Mouse (Mus musculus): ENCODE measurements around the gene Ppfia3. TPM values are rescaled to one million over a fixed set of nuclear protein-coding genes. Genes with fewer than 3 reads are reported as not detected.
"Not testable (repeated sequence)": the region's sequence is repeated elsewhere in the genome, so short reads cannot be mapped to it uniquely, and the experiment has no call there.

Ppfia3 gene
- polyA plus RNA-seq, 1 experiment from 2014 or later = 7.7 TPM

DNA sequence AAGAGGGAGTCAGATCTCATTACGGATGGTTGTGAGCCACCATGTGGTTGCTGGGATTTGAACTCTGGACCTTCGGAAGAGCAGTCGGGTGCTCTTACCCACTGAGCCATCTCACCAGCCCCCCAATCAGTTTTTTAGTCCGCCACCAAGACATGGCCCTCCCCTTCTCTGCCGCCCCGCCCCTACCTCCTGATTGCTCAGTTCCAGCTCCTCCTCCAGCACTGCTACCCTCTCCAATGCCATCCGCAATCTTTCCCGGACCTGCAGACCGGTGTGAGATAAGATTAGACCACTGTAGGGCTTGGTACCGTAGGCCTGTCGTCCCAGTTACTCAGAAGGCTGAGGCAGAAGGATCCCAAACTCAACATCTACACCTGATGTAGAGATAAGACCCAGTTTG, 7.7 kb downstream of the Ppfia3 start:
- not testable (repeated sequence) for ATAC-seq (ENCODE audit: low FRiP score); H3K27ac ChIP-seq (ENCODE audit: low read depth, low read length); H3K36me3 ChIP-seq (ENCODE audit: control insufficient read depth, insufficient read depth, low read length); H3K4me1 ChIP-seq (ENCODE audit: control insufficient read depth, insufficient read depth, low read length); H3K4me3 ChIP-seq (ENCODE audit: low read depth, low read length); DNase-seq (ENCODE audit: low spot score, missing footprints); H3K4me2 ChIP-seq; H3K9me3 ChIP-seq (ENCODE audit: control insufficient read depth, low read length); H3K9ac ChIP-seq (ENCODE audit: low read length)
- H3K27me3 ChIP-seq (ENCODE audit: control insufficient read depth, insufficient read depth, low read length) = peaks cover 17% of the 10 kb centered on the region
- WGBS = 54% methylated on average over 9 of the region's 11 CpGs

DNA sequence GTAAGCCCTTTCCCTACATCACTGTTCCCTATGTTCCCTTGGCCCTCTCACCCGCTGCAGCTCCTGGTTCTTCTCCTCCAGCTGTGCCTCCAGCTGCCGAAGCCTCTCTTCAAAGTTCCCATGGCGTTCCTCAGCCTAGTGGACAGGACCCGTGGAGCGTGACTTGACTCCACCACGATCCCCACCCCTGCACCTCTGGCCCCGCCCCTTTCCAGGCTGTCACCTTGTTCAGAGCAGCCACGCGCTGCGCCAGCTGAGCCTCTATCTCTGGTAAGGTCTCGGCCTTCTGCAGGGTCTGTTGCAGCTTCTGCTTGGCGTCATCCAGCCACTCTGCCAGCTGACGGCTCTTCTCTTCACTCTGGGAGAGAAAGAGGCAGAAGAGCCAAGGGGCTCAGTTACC, 10.7 kb downstream of the Ppfia3 start:
- DNase-seq (ENCODE audit: low spot score, missing footprints) (no peak), ATAC-seq (ENCODE audit: low FRiP score) (no peak)
- H3K4me1 ChIP-seq (ENCODE audit: control insufficient read depth, insufficient read depth, low read length) = no peaks in the 10 kb centered on the region
- H3K27ac ChIP-seq (ENCODE audit: low read depth, low read length) = no peak overlapping the region
- 58% methylated on average over 13 of the region's 13 CpGs for WGBS
- H3K9ac ChIP-seq (ENCODE audit: low read length) = no peak overlapping the region
- no peak overlapping the region for H3K4me3 ChIP-seq (ENCODE audit: low read depth, low read length)
- H3K36me3 ChIP-seq (ENCODE audit: control insufficient read depth, insufficient read depth, low read length) = no peaks in the 10 kb centered on the region
- H3K27me3 ChIP-seq (ENCODE audit: control insufficient read depth, insufficient read depth, low read length) = peaks cover 3% of the 10 kb centered on the region; the same call in 1 of the 2 replicates
- no peaks in the 10 kb centered on the region for H3K9me3 ChIP-seq (ENCODE audit: control insufficient read depth, low read length)
- H3K4me2 ChIP-seq = no peak overlapping the region

DNA sequence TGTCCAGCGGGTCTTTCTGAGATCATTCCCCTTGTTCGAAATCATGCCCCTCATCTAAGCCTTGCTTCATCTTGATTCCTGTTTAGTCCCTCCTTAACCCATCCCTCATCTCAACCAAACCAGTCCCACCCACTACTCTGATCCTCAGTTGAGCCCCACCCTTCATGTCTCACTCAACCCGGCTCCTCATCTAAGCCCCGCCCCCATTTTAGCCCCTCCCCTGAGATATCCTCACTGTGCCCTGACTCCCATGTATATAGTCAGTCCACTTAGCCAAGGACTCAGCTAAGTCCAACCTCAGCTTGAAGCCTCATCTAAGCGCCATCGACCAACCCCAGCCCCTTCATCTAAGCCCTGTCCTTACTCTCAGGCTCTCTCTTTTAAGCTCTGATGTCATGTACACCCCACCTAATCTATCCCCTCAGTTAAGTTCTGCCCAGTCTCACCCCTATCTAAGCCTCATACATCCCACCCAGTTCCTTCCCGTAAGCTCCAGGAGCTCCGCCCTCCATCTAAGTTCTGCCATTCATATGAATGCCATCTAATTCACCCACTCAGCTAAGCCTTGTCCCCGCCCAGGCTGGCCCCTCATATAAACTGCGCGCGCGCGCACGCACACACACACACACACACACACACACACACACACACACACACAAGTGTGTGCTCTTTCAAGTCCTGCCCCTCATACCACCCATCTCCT, 11.3 kb downstream of the Ppfia3 start:
- DNase-seq (ENCODE audit: low spot score, missing footprints) (no peak), ATAC-seq (ENCODE audit: low FRiP score) (no peak)
- Histone ChIP-seq H3K4me1 (ENCODE audit: control insufficient read depth, insufficient read depth, low read length) (no peaks in the 10 kb centered on the region), H3K9ac (ENCODE audit: low read length) (no peak overlapping the region), H3K4me2 (no peak overlapping the region), H3K27ac (ENCODE audit: low read depth, low read length) (no peak overlapping the region), H3K4me3 (ENCODE audit: low read depth, low read length) (no peak overlapping the region), H3K36me3 (ENCODE audit: control insufficient read depth, insufficient read depth, low read length) (no peaks in the 10 kb centered on the region), H3K9me3 (ENCODE audit: control insufficient read depth, low read length) (no peaks in the 10 kb centered on the region), H3K27me3 (ENCODE audit: control insufficient read depth, insufficient read depth, low read length) (peaks cover 3% of the 10 kb centered on the region; the same call in 1 of the 2 replicates)
- 79% methylated on average over 15 of the region's 15 CpGs for WGBS

DNA sequence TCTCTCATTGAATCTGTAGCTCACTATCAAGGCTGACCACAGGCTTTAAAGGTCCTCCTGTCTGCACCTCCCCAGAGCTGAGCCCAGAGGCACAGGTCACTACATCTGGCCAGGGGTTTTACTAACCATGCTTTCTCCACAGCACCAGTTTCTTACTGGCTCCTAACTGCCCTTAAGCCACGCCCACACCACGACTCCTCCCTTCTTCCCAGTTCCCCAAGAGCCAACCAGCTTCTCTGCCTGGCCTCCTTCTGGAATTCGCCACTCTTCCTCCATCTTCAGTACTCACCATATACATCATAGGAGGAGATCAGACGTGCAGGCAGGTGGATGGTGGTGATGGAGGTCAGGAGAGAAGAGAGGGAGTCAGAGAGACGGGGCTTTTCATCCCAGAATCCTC, 13.8 kb downstream of the Ppfia3 start:
- no peak overlapping the region for H3K9ac ChIP-seq (ENCODE audit: low read length)
- H3K27ac ChIP-seq (ENCODE audit: low read depth, low read length) = no peak overlapping the region
- WGBS = 18% methylated on average over 5 of the region's 5 CpGs
- no peaks in the 10 kb centered on the region for H3K36me3 ChIP-seq (ENCODE audit: control insufficient read depth, insufficient read depth, low read length)
- no peaks in the 10 kb centered on the region for H3K27me3 ChIP-seq (ENCODE audit: control insufficient read depth, insufficient read depth, low read length)
- no peak overlapping the region for H3K4me3 ChIP-seq (ENCODE audit: low read depth, low read length)
- no peak overlapping the region for H3K4me2 ChIP-seq
- no peak for DNase-seq (ENCODE audit: low spot score, missing footprints)
- no peaks in the 10 kb centered on the region for H3K4me1 ChIP-seq (ENCODE audit: control insufficient read depth, insufficient read depth, low read length)
- no peak for ATAC-seq (ENCODE audit: low FRiP score)
- H3K9me3 ChIP-seq (ENCODE audit: control insufficient read depth, low read length) = no peaks in the 10 kb centered on the region

DNA sequence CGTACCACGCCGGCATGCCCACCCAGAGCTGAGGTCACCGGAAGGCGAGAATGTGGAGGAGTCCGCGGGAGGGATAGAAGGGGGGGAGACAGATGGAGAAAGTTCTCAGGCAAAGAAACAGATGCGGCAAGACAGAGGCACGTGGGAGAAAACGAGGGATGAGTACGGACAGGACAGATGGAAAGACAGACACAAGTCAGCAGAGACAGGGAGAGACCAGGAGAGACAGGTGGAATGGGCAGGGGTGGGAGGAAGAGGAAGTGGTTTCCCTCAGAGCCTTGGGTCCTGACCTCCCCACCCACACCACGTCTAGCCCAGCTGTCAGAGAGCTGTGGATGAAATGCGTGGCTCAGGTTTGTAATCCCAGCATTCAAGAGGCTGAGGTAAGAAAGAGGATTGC, 19.9 kb downstream of the Ppfia3 start:
- 74% methylated on average over 13 of the region's 13 CpGs for WGBS
- no peak for ATAC-seq (ENCODE audit: low FRiP score)

DNA sequence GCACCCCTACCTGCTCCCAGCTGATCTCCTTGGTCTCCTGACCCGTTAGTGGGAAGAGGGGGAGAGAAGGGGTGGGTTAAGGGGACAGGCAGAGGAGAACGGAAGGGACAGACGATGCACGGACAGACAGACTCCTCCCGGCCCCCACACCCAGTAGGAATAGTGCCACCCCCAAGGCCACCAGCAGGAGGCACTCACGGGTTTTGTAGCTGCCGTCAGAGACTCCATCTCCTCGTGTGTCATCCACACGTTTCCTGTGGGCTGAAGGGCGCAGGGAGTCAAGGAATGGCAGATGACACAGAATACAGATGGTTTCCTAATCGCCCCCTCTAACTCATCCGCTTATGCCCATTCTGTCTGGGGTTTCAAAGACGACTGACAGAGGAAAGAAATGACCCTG, 23.3 kb downstream of the Ppfia3 start:
- Histone ChIP-seq H3K4me2 (no peak overlapping the region), H3K4me3 (ENCODE audit: low read depth, low read length) (no peak overlapping the region), H3K27me3 (ENCODE audit: control insufficient read depth, insufficient read depth, low read length) (peaks cover 4% of the 10 kb centered on the region), H3K27ac (ENCODE audit: low read depth, low read length) (no peak overlapping the region), H3K9ac (ENCODE audit: low read length) (no peak overlapping the region), H3K4me1 (ENCODE audit: control insufficient read depth, insufficient read depth, low read length) (peaks cover 15% of the 10 kb centered on the region), H3K36me3 (ENCODE audit: control insufficient read depth, insufficient read depth, low read length) (no peaks in the 10 kb centered on the region; the same call in 1 of the 2 replicates), H3K9me3 (ENCODE audit: control insufficient read depth, low read length) (no peaks in the 10 kb centered on the region)
- WGBS = 26% methylated on average over 13 of the region's 13 CpGs
- peak; percentile 87 for DNase-seq (ENCODE audit: low spot score, missing footprints)
- no peak for ATAC-seq (ENCODE audit: low FRiP score)

More for the DNA sequence above, 19.9 kb downstream of the Ppfia3 start:
- no peak for DNase-seq (ENCODE audit: low spot score, missing footprints)
- H3K9me3 ChIP-seq (ENCODE audit: control insufficient read depth, low read length) = no peaks in the 10 kb centered on the region
- H3K27me3 ChIP-seq (ENCODE audit: control insufficient read depth, insufficient read depth, low read length) = no peaks in the 10 kb centered on the region
- no peak overlapping the region for H3K4me2 ChIP-seq
- no peaks in the 10 kb centered on the region for H3K4me1 ChIP-seq (ENCODE audit: control insufficient read depth, insufficient read depth, low read length)
- no peaks in the 10 kb centered on the region; the same call in 1 of the 2 replicates for H3K36me3 ChIP-seq (ENCODE audit: control insufficient read depth, insufficient read depth, low read length)
- no peak overlapping the region for H3K9ac ChIP-seq (ENCODE audit: low read length)
- no peak overlapping the region for H3K27ac ChIP-seq (ENCODE audit: low read depth, low read length)
- no peak overlapping the region for H3K4me3 ChIP-seq (ENCODE audit: low read depth, low read length)

DNA sequence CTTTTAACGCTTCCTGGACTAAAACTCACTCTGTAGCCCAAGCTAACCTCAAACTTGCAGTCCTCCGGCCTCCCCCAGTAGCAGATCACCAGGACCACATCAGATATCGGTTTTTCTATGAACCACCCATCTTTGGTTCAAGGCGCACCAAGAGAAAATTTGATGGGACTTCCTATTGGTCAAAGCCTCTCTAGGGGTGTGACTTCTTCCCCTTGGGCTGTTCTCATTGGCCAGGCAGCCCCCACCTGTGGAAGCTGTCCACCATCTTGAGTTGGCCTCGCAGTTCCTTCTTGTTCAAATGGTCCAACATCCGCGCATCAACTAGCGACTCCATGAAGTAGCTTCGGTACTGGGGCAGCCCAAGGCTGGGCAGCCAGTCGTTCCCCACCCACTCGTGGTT, 24.7 kb downstream of the Ppfia3 start:
- ATAC-seq (ENCODE audit: low FRiP score) = no peak
- WGBS = 88% methylated on average over 11 of the region's 11 CpGs

DNA sequence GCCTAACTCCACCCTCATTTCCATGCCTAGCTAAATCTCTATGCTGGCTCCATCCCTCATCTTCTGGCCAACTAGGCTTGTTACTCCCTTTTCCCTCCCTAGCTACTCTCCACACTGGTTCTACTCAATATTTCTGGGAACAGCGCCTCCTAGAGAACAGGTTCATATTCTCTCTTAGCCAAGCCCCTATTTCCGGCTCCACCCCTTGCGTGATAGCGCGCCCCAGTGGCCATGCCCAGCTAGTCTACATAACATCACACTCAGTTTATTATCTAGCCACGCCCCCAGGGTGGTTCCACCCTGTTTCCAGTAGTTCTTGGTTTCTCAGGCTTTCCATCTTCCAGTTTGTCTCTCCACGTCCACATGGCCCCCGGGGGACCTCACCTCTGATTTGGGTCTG, 25.5 kb downstream of the Ppfia3 start:
- H3K36me3 ChIP-seq (ENCODE audit: control insufficient read depth, insufficient read depth, low read length) = no peaks in the 10 kb centered on the region
- 3% methylated on average over 8 of the region's 8 CpGs for WGBS
- no peak for ATAC-seq (ENCODE audit: low FRiP score)
- peak; percentile 97 for DNase-seq (ENCODE audit: low spot score, missing footprints)
- no peak overlapping the region for H3K4me3 ChIP-seq (ENCODE audit: low read depth, low read length)
- peaks cover 19% of the 10 kb centered on the region for H3K4me1 ChIP-seq (ENCODE audit: control insufficient read depth, insufficient read depth, low read length)
- H3K27me3 ChIP-seq (ENCODE audit: control insufficient read depth, insufficient read depth, low read length) = peaks cover 4% of the 10 kb centered on the region
- H3K4me2 ChIP-seq = peak overlapping the region; percentile 85; the same call in 1 of the 2 replicates
- H3K9ac ChIP-seq (ENCODE audit: low read length) = no peak overlapping the region
- H3K27ac ChIP-seq (ENCODE audit: low read depth, low read length) = no peak overlapping the region
- no peaks in the 10 kb centered on the region for H3K9me3 ChIP-seq (ENCODE audit: control insufficient read depth, low read length)

More for the DNA sequence above, 24.7 kb downstream of the Ppfia3 start:
- Histone ChIP-seq H3K9me3 (ENCODE audit: control insufficient read depth, low read length) (no peaks in the 10 kb centered on the region), H3K9ac (ENCODE audit: low read length) (no peak overlapping the region), H3K36me3 (ENCODE audit: control insufficient read depth, insufficient read depth, low read length) (no peaks in the 10 kb centered on the region; the same call in 1 of the 2 replicates), H3K27ac (ENCODE audit: low read depth, low read length) (no peak overlapping the region), H3K4me2 (no peak overlapping the region), H3K27me3 (ENCODE audit: control insufficient read depth, insufficient read depth, low read length) (peaks cover 4% of the 10 kb centered on the region), H3K4me3 (ENCODE audit: low read depth, low read length) (no peak overlapping the region), H3K4me1 (ENCODE audit: control insufficient read depth, insufficient read depth, low read length) (peaks cover 19% of the 10 kb centered on the region)
- DNase-seq (ENCODE audit: low spot score, missing footprints) = no peak

DNA sequence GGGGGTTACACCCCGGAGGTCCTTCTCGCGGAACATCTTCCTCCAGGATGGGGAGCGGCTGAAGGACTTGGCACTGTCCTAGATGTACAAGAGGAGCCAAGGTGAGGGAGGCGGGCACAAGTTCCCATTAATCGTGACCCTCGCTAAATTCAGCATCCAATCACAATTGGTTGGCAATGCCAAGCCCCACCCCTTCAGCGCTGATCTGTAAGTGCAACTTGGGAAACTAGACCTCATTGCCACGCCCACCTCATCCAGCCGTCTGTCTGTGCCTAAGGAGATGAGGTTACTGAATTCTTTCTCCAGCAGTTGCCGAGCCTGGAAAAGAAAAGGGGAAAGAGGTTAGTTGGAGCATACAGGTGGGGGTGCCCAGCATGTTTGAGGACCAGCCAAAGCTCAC, 26.1 kb downstream of the Ppfia3 start:
- no peak for ATAC-seq (ENCODE audit: low FRiP score)
- Histone ChIP-seq H3K36me3 (ENCODE audit: control insufficient read depth, insufficient read depth, low read length) (no peaks in the 10 kb centered on the region), H3K9me3 (ENCODE audit: control insufficient read depth, low read length) (no peaks in the 10 kb centered on the region), H3K4me1 (ENCODE audit: control insufficient read depth, insufficient read depth, low read length) (peaks cover 19% of the 10 kb centered on the region), H3K4me2 (peak overlapping the region; percentile 85), H3K27ac (ENCODE audit: low read depth, low read length) (no peak overlapping the region), H3K4me3 (ENCODE audit: low read depth, low read length) (peak overlapping the region; percentile 45), H3K27me3 (ENCODE audit: control insufficient read depth, insufficient read depth, low read length) (peaks cover 4% of the 10 kb centered on the region), H3K9ac (ENCODE audit: low read length) (no peak overlapping the region)
- peak; percentile 93 for DNase-seq (ENCODE audit: low spot score, missing footprints)
- under 1% methylated on average over 11 of the region's 11 CpGs for WGBS
